Mouse (Mus musculus) midbrain, embryonic 15.5 days (tissue): ENCODE data around the gene Fam208a. TPM values are rescaled to one million over a fixed set of nuclear protein-coding genes. Genes with fewer than 3 reads are reported as not detected.

Experiments used
- ATAC-seq: fragments of 200-750 bp; cut with Nextera tagmentation; replicated peaks from 2 replicates; pipeline ENCODE4 v1.8.0; 2017; ENCODE audit warnings: moderate TSS enrichment
- H3K27ac ChIP-seq: fragments of 300-500 bp; sonication (generic); 2 replicates; pipeline ENCODE4 v1.5.1; 2015; ENCODE audit warnings: mild to moderate bottlenecking, inconsistent platforms
- H3K27me3 ChIP-seq: fragments of 300-500 bp; sonication (generic); replicated peaks from 2 replicates; pipeline ENCODE4 v1.6.1; 2015; ENCODE audit warnings: inconsistent platforms
- H3K36me3 ChIP-seq: fragments of 300-500 bp; sonication (generic); replicated peaks from 2 replicates; pipeline ENCODE4 v1.6.1; 2015; ENCODE audit warnings: inconsistent platforms
- H3K4me1 ChIP-seq: fragments of 300-500 bp; sonication (generic); 2 replicates; pipeline ENCODE4 v1.6.1; 2015; ENCODE audit warnings: inconsistent platforms
- H3K4me2 ChIP-seq: fragments of 300-500 bp; sonication (generic); 2 replicates; pipeline ENCODE4 v1.6.1; 2015; ENCODE audit warnings: inconsistent platforms, mild to moderate bottlenecking, moderate library complexity
- H3K4me3 ChIP-seq: fragments of 300-500 bp; sonication (generic); 2 replicates; pipeline ENCODE4 v1.5.1; 2015; ENCODE audit warnings: mild to moderate bottlenecking, inconsistent platforms
- H3K9ac ChIP-seq: fragments of 300-500 bp; sonication (generic); 2 replicates; pipeline ENCODE4 v1.6.1; 2015; ENCODE audit warnings: mild to moderate bottlenecking, inconsistent platforms
- H3K9me3 ChIP-seq: fragments of 300-500 bp; sonication (generic); 2 replicates; pipeline ENCODE4 v1.6.1; 2016; ENCODE audit warnings: inconsistent platforms
- WGBS: fragments of 180-500 bp; shearing (Covaris S2); methylation state at CpG from one replicate; pipeline ENCODE4 v1.1.7; 2015; ENCODE audit warnings: mixed read lengths; 5-methylcytosine and 5-hydroxymethylcytosine counted together
- polyA plus RNA-seq: library from polyadenylated mRNA; unstranded; fragments of >200 nt; fragmentation: Nextera tagmentation; extraction: Ambion mirVana; gene quantifications from 2 replicates; pipeline ENCODE4 v1.2.1, GENCODE M21; 2015

Fam208a gene
- polyA plus RNA-seq, 1 experiment from 2014 or later = 18.6 TPM

GRCm38 (mm10) chr14:27428973-27429711, 508 bp downstream of the Fam208a start:
- Histone ChIP-seq H3K36me3 (peaks cover 8% of the 10 kb centered on the region), H3K9ac (peak overlapping the region; percentile 74), H3K27me3 (no peaks in the 10 kb centered on the region), H3K4me2 (peak overlapping the region; percentile 84), H3K27ac (peak overlapping the region; percentile 100), H3K9me3 (0 out of 2 replicates have a peak, but pooled peaks cover 3% of the 10 kb centered on the region), H3K4me3 (peak overlapping the region; percentile 79), H3K4me1 (peaks cover 8% of the 10 kb centered on the region)
- peak; percentile 89 for ATAC-seq
- WGBS = under 1% methylated on average over 72 of the region's 78 CpGs

GRCm38 (mm10) chr14:27430280-27430679, 1.6 kb downstream of the Fam208a start:
- peak overlapping the region; percentile 84 for H3K4me2 ChIP-seq
- H3K9me3 ChIP-seq = 0 out of 2 replicates have a peak, but pooled peaks cover 3% of the 10 kb centered on the region
- H3K9ac ChIP-seq = no peak overlapping the region
- ATAC-seq = no peak
- H3K36me3 ChIP-seq = peaks cover 10% of the 10 kb centered on the region
- no peak overlapping the region for H3K4me3 ChIP-seq
- no peak overlapping the region for H3K27ac ChIP-seq
- 93% methylated on average over 4 of the region's 4 CpGs for WGBS
- peaks cover 8% of the 10 kb centered on the region for H3K4me1 ChIP-seq
- no peaks in the 10 kb centered on the region for H3K27me3 ChIP-seq

GRCm38 (mm10) chr14:27432064-27432463, 3.4 kb downstream of the Fam208a start:
- no peak overlapping the region for H3K27ac ChIP-seq
- ATAC-seq = no peak
- peaks cover 8% of the 10 kb centered on the region for H3K4me1 ChIP-seq
- WGBS = 100% methylated on average over 2 of the region's 2 CpGs
- H3K4me3 ChIP-seq = no peak overlapping the region
- H3K36me3 ChIP-seq = peaks cover 10% of the 10 kb centered on the region
- no peak overlapping the region for H3K4me2 ChIP-seq
- no peaks in the 10 kb centered on the region for H3K27me3 ChIP-seq
- H3K9me3 ChIP-seq = 0 out of 2 replicates have a peak, but pooled peaks cover 3% of the 10 kb centered on the region
- no peak overlapping the region for H3K9ac ChIP-seq

- no peak for ATAC-seq
- no peak overlapping the region for H3K4me3 ChIP-seq
- no peaks in the 10 kb centered on the region for H3K4me1 ChIP-seq
- 96% methylated on average over 1 of the region's 1 CpGs for WGBS
- H3K36me3 ChIP-seq = peaks cover 14% of the 10 kb centered on the region
- H3K9ac ChIP-seq = no peak overlapping the region
- H3K27ac ChIP-seq = no peak overlapping the region
- no peaks in the 10 kb centered on the region for H3K27me3 ChIP-seq
- no peaks in the 10 kb centered on the region for H3K9me3 ChIP-seq
- H3K4me2 ChIP-seq = no peak overlapping the region
Observed at GRCm38 (mm10) chr14:27436116-27436515, 7.5 kb downstream of the Fam208a start.

- H3K9me3 ChIP-seq = no peaks in the 10 kb centered on the region
- peaks cover 14% of the 10 kb centered on the region for H3K36me3 ChIP-seq
- H3K4me3 ChIP-seq = no peak overlapping the region
- WGBS = 90% methylated on average over 3 of the region's 3 CpGs
- H3K4me1 ChIP-seq = no peaks in the 10 kb centered on the region
- H3K9ac ChIP-seq = no peak overlapping the region
- H3K27me3 ChIP-seq = no peaks in the 10 kb centered on the region
- ATAC-seq = no peak
- H3K27ac ChIP-seq = no peak overlapping the region
- no peak overlapping the region for H3K4me2 ChIP-seq
Observed at GRCm38 (mm10) chr14:27436826-27437225, 8.2 kb downstream of the Fam208a start.

- no peaks in the 10 kb centered on the region for H3K27me3 ChIP-seq
- peaks cover 17% of the 10 kb centered on the region; the same call in 1 of the 2 replicates for H3K36me3 ChIP-seq
- H3K4me1 ChIP-seq = no peaks in the 10 kb centered on the region
- H3K9me3 ChIP-seq = no peaks in the 10 kb centered on the region
- H3K4me2 ChIP-seq = no peak overlapping the region
- no peak overlapping the region for H3K27ac ChIP-seq
- H3K4me3 ChIP-seq = no peak overlapping the region
- ATAC-seq = no peak
- H3K9ac ChIP-seq = no peak overlapping the region
Observed at GRCm38 (mm10) chr14:27440921-27441320, 12.3 kb downstream of the Fam208a start.

GRCm38 (mm10) chr14:27444851-27445281, 16.2 kb downstream of the Fam208a start:
- Histone ChIP-seq H3K4me1 (no peaks in the 10 kb centered on the region), H3K27ac (no peak overlapping the region), H3K9me3 (no peaks in the 10 kb centered on the region), H3K4me3 (no peak overlapping the region), H3K9ac (no peak overlapping the region), H3K4me2 (no peak overlapping the region), H3K27me3 (no peaks in the 10 kb centered on the region), H3K36me3 (peaks cover 28% of the 10 kb centered on the region; the same call in 1 of the 2 replicates)
- 76% methylated on average over 2 of the region's 2 CpGs for WGBS
- ATAC-seq = no peak

- WGBS = 94% methylated on average over 4 of the region's 4 CpGs
- Histone ChIP-seq H3K27ac (no peak overlapping the region), H3K36me3 (peaks cover 30% of the 10 kb centered on the region; the same call in 1 of the 2 replicates), H3K4me2 (no peak overlapping the region), H3K4me3 (no peak overlapping the region), H3K9me3 (no peaks in the 10 kb centered on the region), H3K9ac (no peak overlapping the region), H3K4me1 (no peaks in the 10 kb centered on the region), H3K27me3 (no peaks in the 10 kb centered on the region)
- no peak for ATAC-seq
Observed at GRCm38 (mm10) chr14:27446963-27447362, 18.3 kb downstream of the Fam208a start.

- no peaks in the 10 kb centered on the region for H3K4me1 ChIP-seq
- H3K27ac ChIP-seq = no peak overlapping the region
- ATAC-seq = no peak
- WGBS = 92% methylated on average over 5 of the region's 5 CpGs
- H3K4me2 ChIP-seq = no peak overlapping the region
- no peak overlapping the region for H3K9ac ChIP-seq
- H3K4me3 ChIP-seq = no peak overlapping the region
- H3K27me3 ChIP-seq = no peaks in the 10 kb centered on the region
- H3K9me3 ChIP-seq = no peaks in the 10 kb centered on the region
- peaks cover 37% of the 10 kb centered on the region for H3K36me3 ChIP-seq
Observed at GRCm38 (mm10) chr14:27491399-27491798, 62.8 kb downstream of the Fam208a start.

- no peaks in the 10 kb centered on the region for H3K27me3 ChIP-seq
- peaks cover 37% of the 10 kb centered on the region for H3K36me3 ChIP-seq
- no peaks in the 10 kb centered on the region for H3K9me3 ChIP-seq
- no peak overlapping the region for H3K9ac ChIP-seq
- no peaks in the 10 kb centered on the region for H3K4me1 ChIP-seq
- no peak overlapping the region for H3K4me3 ChIP-seq
- ATAC-seq = no peak
- H3K4me2 ChIP-seq = no peak overlapping the region
- 94% methylated on average over 4 of the region's 4 CpGs for WGBS
- no peak overlapping the region for H3K27ac ChIP-seq
Observed at GRCm38 (mm10) chr14:27493516-27493915, 64.9 kb downstream of the Fam208a start.

GRCm38 (mm10) chr14:27501096-27501495, 72.5 kb downstream of the Fam208a start:
- Histone ChIP-seq H3K4me3 (no peak overlapping the region), H3K4me2 (no peak overlapping the region), H3K27ac (no peak overlapping the region), H3K4me1 (no peaks in the 10 kb centered on the region), H3K27me3 (no peaks in the 10 kb centered on the region), H3K9me3 (no peaks in the 10 kb centered on the region), H3K9ac (no peak overlapping the region), H3K36me3 (peaks cover 4% of the 10 kb centered on the region; the same call in 1 of the 2 replicates)
- 84% methylated on average over 4 of the region's 4 CpGs for WGBS
- no peak for ATAC-seq

- ATAC-seq = peak; percentile 98
- no peaks in the 10 kb centered on the region for H3K9me3 ChIP-seq
- no peaks in the 10 kb centered on the region; the same call in 1 of the 2 replicates for H3K36me3 ChIP-seq
- peak within 1 kb of the TSS; percentile 75 for H3K4me2 ChIP-seq
- no peaks in the 10 kb centered on the region for H3K27me3 ChIP-seq
- peak within 1 kb of the TSS; percentile 71 for H3K9ac ChIP-seq
- WGBS = under 1% methylated on average over 51 of the region's 51 CpGs
- peak within 1 kb of the TSS; percentile 77 for H3K27ac ChIP-seq
- peaks cover 13% of the 10 kb centered on the region for H3K4me1 ChIP-seq
- H3K4me3 ChIP-seq = peak within 1 kb of the TSS; percentile 79
Observed at GRCm38 (mm10) chr14:27507894-27508643, 79.4 kb downstream of the Fam208a start, which contains the start of gene Ccdc66. Ccdc66 (minus strand) TSS chr14:27508460.
